Mouse (Mus musculus) bone marrow macrophage, adult 2 months (primary cell): ENCODE data around the gene Stk39.

Source experiments
- CTCF ChIP-seq: IDR thresholded peaks from 2 replicates; pipeline ENCODE4 v1.5.1; 2012; ENCODE audit warnings: low read depth, mild to moderate bottlenecking, low read length, moderate library complexity
- POLR2A ChIP-seq: IDR thresholded peaks from 2 replicates; pipeline ENCODE4 v1.6.1; 2012; ENCODE audit warnings: mild to moderate bottlenecking, low read depth, low read length, borderline replicate concordance

GRCm38 (mm10) chr2:68229081-68229480, 243.0 kb downstream of the Stk39 start:
- TF ChIP-seq CTCF = no peak
- no peak for TF ChIP-seq POLR2A
